ENCODE assay signal across 8 mouse cellular contexts in genomic region chrX:12159534-12159881, GRCm38 (mm10). TPM values are rescaled to one million over a fixed set of nuclear protein-coding genes. Genes with fewer than 3 reads are reported as not detected.
DNase-seq lines count a peak whose midpoint lies in the region; ATAC-seq and TF ChIP-seq lines count a peak whose summit lies in the region.

No protein-coding gene starts in this region.

- H3K4me3 ChIP-seq in heart, embryonic 10.5 days: peak overlapping the region; percentile 62
- peak overlapping the region; percentile 40 for H3K4me3 ChIP-seq in forebrain, embryonic 11.5 days (ENCODE audit: low read depth, low read length)
- peak overlapping the region; percentile 49 for H3K4me3 ChIP-seq in intestine, embryonic 16.5 days (ENCODE audit: low read length)
- H3K4me3 ChIP-seq in spleen, adult 2 months (ENCODE audit: extremely low read depth, insufficient read depth, insufficient read length): peak overlapping the region; percentile 59

- TF ChIP-seq CTCF in spleen, adult 2 months (IDR thresholded peaks at IDR 0.05; ENCODE audit: extremely low read depth, insufficient read depth, insufficient read length, insufficient replicate concordance): no peak

- peak; percentile 43; the same call in 1 of the 2 replicates for ATAC-seq in forebrain, embryonic 11.5 days (replicated peaks; ENCODE audit: low FRiP score)
- ATAC-seq in intestine, embryonic 16.5 days: peak; percentile 21; the same call in 1 of the 2 replicates
- no peak for ATAC-seq in megakaryocyte-erythroid progenitor cell, adult 5-6 weeks (replicated peaks; ENCODE audit: low FRiP score, low TSS enrichment, poor library complexity, severe bottlenecking)

- no peaks in the 10 kb centered on the region for H3K36me3 ChIP-seq in heart, embryonic 10.5 days
- no peaks in the 10 kb centered on the region for H3K36me3 ChIP-seq in forebrain, embryonic 11.5 days (ENCODE audit: control insufficient read depth, insufficient read depth, low read length)
- H3K36me3 ChIP-seq in intestine, embryonic 16.5 days (ENCODE audit: control insufficient read depth, insufficient read depth, low read length): no peaks in the 10 kb centered on the region
- no peaks in the 10 kb centered on the region for H3K36me3 ChIP-seq in spleen, adult 2 months (ENCODE audit: control insufficient read depth, insufficient read depth, low read length)

- no peak for TF ChIP-seq POLR2A in spleen, adult 2 months (IDR thresholded peaks at IDR 0.05; ENCODE audit: low read depth, low read length)

- H3K27me3 ChIP-seq in heart, embryonic 10.5 days (ENCODE audit: insufficient read depth, poor library complexity, severe bottlenecking): peaks cover 64% of the 10 kb centered on the region
- H3K27me3 ChIP-seq in forebrain, embryonic 11.5 days (ENCODE audit: control insufficient read depth, insufficient read depth, low read length): peaks cover 46% of the 10 kb centered on the region
- peaks cover 34% of the 10 kb centered on the region for H3K27me3 ChIP-seq in intestine, embryonic 16.5 days (replicated peaks; ENCODE audit: control insufficient read depth, insufficient read depth, low read length)
- H3K27me3 ChIP-seq in spleen, adult 2 months (ENCODE audit: control insufficient read depth, insufficient read depth, low read length): no peaks in the 10 kb centered on the region

- H3K9ac ChIP-seq in forebrain, embryonic 11.5 days (ENCODE audit: low read length): peak overlapping the region; percentile 63
- H3K9ac ChIP-seq in intestine, embryonic 16.5 days (ENCODE audit: low read depth, low read length): peak overlapping the region; percentile 74

- peak overlapping the region; percentile 63 for H3K4me2 ChIP-seq in forebrain, embryonic 11.5 days (ENCODE audit: low read depth, low read length, severe bottlenecking)
- peak overlapping the region; percentile 62 for H3K4me2 ChIP-seq in intestine, embryonic 16.5 days (ENCODE audit: low read depth, low read length)

- no peak for DNase-seq in heart, embryonic 10.5 days (ENCODE audit: low spot score)
- DNase-seq in heart, adult 11 months: no peak
- DNase-seq in MN1 (ENCODE audit: low spot score): peak; percentile 40
- peak; percentile 66 for DNase-seq in forebrain, embryonic 11.5 days (ENCODE audit: low spot score)
- DNase-seq in lung, postnatal 4 days: peak; percentile 34 to 56
- peak in 1 of 2 experiments; percentile 43 for DNase-seq in spleen, adult 2 months (ENCODE audit: low read depth in 1 of 2, low spot score in 2 of 2)

- peaks cover 23% of the 10 kb centered on the region for H3K4me1 ChIP-seq in heart, embryonic 10.5 days
- H3K4me1 ChIP-seq in forebrain, embryonic 11.5 days (replicated peaks; ENCODE audit: control insufficient read depth, insufficient read depth, low read length): peaks cover 2% of the 10 kb centered on the region; the same call in 1 of the 2 replicates
- peaks cover 11% of the 10 kb centered on the region; the same call in 1 of the 2 replicates for H3K4me1 ChIP-seq in intestine, embryonic 16.5 days (ENCODE audit: control insufficient read depth, insufficient read depth, low read length)
- peaks cover 4% of the 10 kb centered on the region; the same call in 1 of the 2 replicates for H3K4me1 ChIP-seq in spleen, adult 2 months (ENCODE audit: control insufficient read depth, insufficient read depth, insufficient read length)

- H3K27ac ChIP-seq in heart, embryonic 10.5 days: peak overlapping the region; percentile 93
- H3K27ac ChIP-seq in forebrain, embryonic 11.5 days (ENCODE audit: low read depth, low read length): peak overlapping the region; percentile 50; the same call in 1 of the 2 replicates
- peak overlapping the region; percentile 88 for H3K27ac ChIP-seq in intestine, embryonic 16.5 days (ENCODE audit: low read length)
- peak overlapping the region; percentile 95 for H3K27ac ChIP-seq in spleen, adult 2 months (ENCODE audit: insufficient read depth, low read length)

- H3K9me3 ChIP-seq in heart, embryonic 10.5 days: no peaks in the 10 kb centered on the region
- H3K9me3 ChIP-seq in forebrain, embryonic 11.5 days (ENCODE audit: control insufficient read depth, low read length): no peaks in the 10 kb centered on the region
- H3K9me3 ChIP-seq in intestine, embryonic 16.5 days (ENCODE audit: control insufficient read depth, low read length): no peaks in the 10 kb centered on the region

- WGBS in heart, embryonic 10.5 days: 4% methylated on average over 13 of the region's 19 CpGs
- 5% methylated on average over 17 of the region's 19 CpGs for WGBS in forebrain, embryonic 11.5 days
- WGBS in intestine, embryonic 16.5 days: 11% methylated on average over 11 of the region's 19 CpGs
- 11% methylated on average over 14 of the region's 19 CpGs for WGBS in spleen, adult 2 months

RNA-seq across cellular contexts. Expression of gene Bcor, which starts 0.6 kb away (rescaled TPM):
- 17.5 and 20.8 TPM in 2 replicates for polyA plus RNA-seq in heart, embryonic 10.5 days (2016; fragmentation: Nextera tagmentation; extraction: Ambion mirVana)
- polyA plus RNA-seq in forebrain, embryonic 11.5 days (2014; fragmentation: Nextera tagmentation; extraction: Ambion mirVana): 23.5 and 26.3 TPM in 2 replicates
- 8.1 and 9.8 TPM in 2 replicates for polyA plus RNA-seq in intestine, embryonic 16.5 days (2015; fragmentation: Nextera tagmentation; extraction: Ambion mirVana)
- polyA plus RNA-seq in spleen, adult 2 months (2012; rRNA removed): 12.8 and 15.6 TPM in 2 replicates
- 35.6 and 39.2 TPM in 2 replicates for total RNA-seq in megakaryocyte-erythroid progenitor cell, adult 5-6 weeks (2014; fragmentation: Nextera tagmentation)
- total RNA-seq in megakaryocyte-erythroid progenitor cell, adult 5-6 weeks (2017): 27.5 and 28.9 TPM in 2 replicates

Comparison
In these comparisons a context has a peak if more than half of its experiments do, and no peak if none do; other contexts are left out.
1. DNase-seq: peak in MN1 (single experiment), forebrain, embryonic 11.5 days (single experiment) and lung, postnatal 4 days (2 of 2); none in heart, embryonic 10.5 days (single experiment) and heart, adult 11 months (single experiment).
2. Peak in every context shown above with its lines, with median percentiles within 50 percentile points of each other: H3K27ac ChIP-seq and H3K4me3 ChIP-seq.